Mouse (Mus musculus) limb, embryonic 15.5 days (tissue): ENCODE data around the gene Klhl32. TPM values are rescaled to one million over a fixed set of nuclear protein-coding genes. Genes with fewer than 3 reads are reported as not detected.
A peak's percentile ranks its signal among the peaks of the same experiment; 100 is the strongest.
"Not testable (repeated sequence)": the region's sequence is repeated elsewhere in the genome, so short reads cannot be mapped to it uniquely, and the experiment has no call there.

Experiments used
- ATAC-seq: fragments of 200-750 bp; cut with Nextera tagmentation; 2 replicates; pipeline ENCODE4 v1.8.0; 2017; ENCODE audit warnings: low read depth, moderate TSS enrichment; ENCODE audit not compliant: insufficient number of reproducible peaks, low FRiP score, low TSS enrichment
- H3K27ac ChIP-seq: fragments of 300-500 bp; sonication (generic); 2 replicates; pipeline ENCODE4 v1.5.1; 2015; ENCODE audit warnings: moderate library complexity, mild to moderate bottlenecking, inconsistent platforms
- H3K27me3 ChIP-seq: fragments of 300-500 bp; sonication (generic); 2 replicates; pipeline ENCODE4 v1.6.1; 2015; ENCODE audit warnings: inconsistent platforms
- H3K36me3 ChIP-seq: fragments of 300-500 bp; sonication (generic); 2 replicates; pipeline ENCODE4 v1.6.1; 2015; ENCODE audit warnings: inconsistent platforms
- H3K4me1 ChIP-seq: fragments of 300-500 bp; sonication (generic); 2 replicates; pipeline ENCODE4 v1.6.1; 2015; ENCODE audit warnings: inconsistent platforms
- H3K4me2 ChIP-seq: fragments of 300-500 bp; sonication (generic); 2 replicates; pipeline ENCODE4 v1.6.1; 2015; ENCODE audit warnings: mild to moderate bottlenecking, inconsistent platforms
- H3K4me3 ChIP-seq: fragments of 300-500 bp; sonication (generic); 2 replicates; pipeline ENCODE4 v1.5.1; 2015; ENCODE audit warnings: mild to moderate bottlenecking, inconsistent platforms
- H3K9ac ChIP-seq: fragments of 300-500 bp; sonication (generic); 2 replicates; pipeline ENCODE4 v1.6.1; 2015; ENCODE audit warnings: inconsistent platforms
- H3K9me3 ChIP-seq: fragments of 300-500 bp; sonication (generic); 2 replicates; pipeline ENCODE4 v1.6.1; 2016; ENCODE audit warnings: inconsistent platforms
- WGBS: fragments of 180-500 bp; shearing (Covaris S2); methylation state at CpG from one replicate; pipeline ENCODE4 v1.1.7; 2015; 5-methylcytosine and 5-hydroxymethylcytosine counted together
- polyA plus RNA-seq: library from polyadenylated mRNA; unstranded; fragments of >200 nt; fragmentation: Nextera tagmentation; extraction: Ambion mirVana; gene quantifications from 2 replicates; pipeline ENCODE4 v1.2.1, GENCODE M21; 2015

Gene Klhl32
- 3.8 and 3.9 TPM in 2 replicates for polyA plus RNA-seq

GRCm38 (mm10) chr4:24850401-24851325, at the start of gene Klhl32:
TSS of gene Klhl32 (minus strand) at chr4:24851124.
- Histone ChIP-seq H3K36me3 (no peaks in the 10 kb centered on the region), H3K4me3 (peak within 1 kb of the TSS; percentile 71), H3K9me3 (no peaks in the 10 kb centered on the region), H3K27me3 (no peaks in the 10 kb centered on the region), H3K4me2 (peak within 1 kb of the TSS; percentile 93), H3K4me1 (0 out of 2 replicates have a peak, but pooled peaks cover 10% of the 10 kb centered on the region), H3K9ac (peak within 1 kb of the TSS; percentile 53), H3K27ac (peak within 1 kb of the TSS; percentile 17; the same call in 1 of the 2 replicates)
- WGBS: under 1% methylated on average over 51 of the region's 63 CpGs
- peak; percentile 78 for ATAC-seq

- 6% methylated on average over 4 of the region's 4 CpGs for WGBS
- no peak overlapping the region for H3K9ac ChIP-seq
- H3K27ac ChIP-seq: no peak overlapping the region
- H3K27me3 ChIP-seq: no peaks in the 10 kb centered on the region
- H3K4me1 ChIP-seq: peaks cover 10% of the 10 kb centered on the region
- ATAC-seq: no peak
- H3K9me3 ChIP-seq: no peaks in the 10 kb centered on the region
- H3K36me3 ChIP-seq: peaks cover 19% of the 10 kb centered on the region; the same call in 1 of the 2 replicates
- peak overlapping the region; percentile 76 for H3K4me2 ChIP-seq
- peak overlapping the region; percentile 87 for H3K4me3 ChIP-seq
These were observed 48.2 kb upstream of the Klhl32 start for GRCm38 (mm10) chr4:24899146-24899545.

- Histone ChIP-seq H3K36me3 (peaks cover 19% of the 10 kb centered on the region; the same call in 1 of the 2 replicates), H3K9ac (peak overlapping the region; percentile 23; the same call in 1 of the 2 replicates), H3K4me2 (peak overlapping the region; percentile 76), H3K27ac (no peak overlapping the region), H3K27me3 (no peaks in the 10 kb centered on the region), H3K4me3 (peak overlapping the region; percentile 87), H3K9me3 (no peaks in the 10 kb centered on the region), H3K4me1 (peaks cover 10% of the 10 kb centered on the region)
- WGBS: 12% methylated on average over 8 of the region's 8 CpGs
- no peak for ATAC-seq
These were observed 47.7 kb upstream of the Klhl32 start for GRCm38 (mm10) chr4:24898636-24899035.

- Histone ChIP-seq H3K4me3 (peak within 1 kb of the TSS; percentile 87), H3K4me2 (peak within 1 kb of the TSS; percentile 76), H3K9ac (peak within 1 kb of the TSS; percentile 71), H3K9me3 (no peaks in the 10 kb centered on the region), H3K27me3 (no peaks in the 10 kb centered on the region), H3K27ac (peak within 1 kb of the TSS; percentile 35), H3K36me3 (peaks cover 13% of the 10 kb centered on the region; the same call in 1 of the 2 replicates), H3K4me1 (peaks cover 10% of the 10 kb centered on the region)
- ATAC-seq: peak; percentile 97
- under 1% methylated on average over 58 of the region's 58 CpGs for WGBS
These were observed 47.1 kb upstream of the Klhl32 start, which contains the start of gene Ndufaf4 for GRCm38 (mm10) chr4:24897851-24898515. TSS of gene Ndufaf4 (plus strand) at chr4:24898083.

- peak overlapping the region; percentile 76 for H3K4me2 ChIP-seq
- H3K4me1 ChIP-seq: peaks cover 10% of the 10 kb centered on the region
- no peaks in the 10 kb centered on the region for H3K9me3 ChIP-seq
- peak overlapping the region; percentile 87 for H3K4me3 ChIP-seq
- H3K9ac ChIP-seq: no peak overlapping the region
- H3K27me3 ChIP-seq: no peaks in the 10 kb centered on the region
- H3K36me3 ChIP-seq: peaks cover 9% of the 10 kb centered on the region; the same call in 1 of the 2 replicates
- no peak for ATAC-seq
- WGBS: 17% methylated on average over 7 of the region's 7 CpGs
- H3K27ac ChIP-seq: no peak overlapping the region
These were observed 46.4 kb upstream of the Klhl32 start for GRCm38 (mm10) chr4:24897351-24897750.

- Histone ChIP-seq H3K27ac (no peak overlapping the region), H3K9ac (no peak overlapping the region), H3K4me1 (peaks cover 10% of the 10 kb centered on the region), H3K4me2 (peak overlapping the region; percentile 76), H3K36me3 (peaks cover 6% of the 10 kb centered on the region; the same call in 1 of the 2 replicates), H3K4me3 (no peak overlapping the region), H3K9me3 (no peaks in the 10 kb centered on the region), H3K27me3 (no peaks in the 10 kb centered on the region)
- no peak for ATAC-seq
- 2% methylated on average over 1 of the region's 1 CpGs for WGBS
These were observed 45.9 kb upstream of the Klhl32 start for GRCm38 (mm10) chr4:24896829-24897228.

GRCm38 (mm10) chr4:24894625-24895024, 43.7 kb upstream of the Klhl32 start:
- no peaks in the 10 kb centered on the region; the same call in 1 of the 2 replicates for H3K9me3 ChIP-seq
- no peak overlapping the region for H3K27ac ChIP-seq
- no peak for ATAC-seq
- WGBS: 75% methylated on average over 4 of the region's 4 CpGs
- no peak overlapping the region for H3K9ac ChIP-seq
- peaks cover 10% of the 10 kb centered on the region for H3K4me1 ChIP-seq
- no peak overlapping the region for H3K4me3 ChIP-seq
- no peak overlapping the region for H3K4me2 ChIP-seq
- no peaks in the 10 kb centered on the region for H3K27me3 ChIP-seq
- H3K36me3 ChIP-seq: no peaks in the 10 kb centered on the region

GRCm38 (mm10) chr4:24892293-24892692, 41.4 kb upstream of the Klhl32 start:
- 69% methylated on average over 2 of the region's 2 CpGs for WGBS
- not testable (repeated sequence) for H3K36me3 ChIP-seq, H3K27ac ChIP-seq, H3K27me3 ChIP-seq, H3K9me3 ChIP-seq, H3K4me1 ChIP-seq, H3K4me3 ChIP-seq, H3K9ac ChIP-seq, ATAC-seq, H3K4me2 ChIP-seq

- not testable (repeated sequence) for H3K4me2 ChIP-seq, H3K4me3 ChIP-seq, H3K4me1 ChIP-seq, H3K27ac ChIP-seq, H3K9me3 ChIP-seq, ATAC-seq, H3K9ac ChIP-seq, H3K27me3 ChIP-seq, H3K36me3 ChIP-seq
- 47% methylated on average over 2 of the region's 2 CpGs for WGBS
These were observed 38.5 kb upstream of the Klhl32 start for GRCm38 (mm10) chr4:24889386-24889785.

GRCm38 (mm10) chr4:24869230-24869629, 18.3 kb upstream of the Klhl32 start:
- no peak for ATAC-seq
- no peaks in the 10 kb centered on the region for H3K36me3 ChIP-seq
- H3K4me2 ChIP-seq: no peak overlapping the region
- H3K9me3 ChIP-seq: no peaks in the 10 kb centered on the region
- H3K27me3 ChIP-seq: no peaks in the 10 kb centered on the region
- no peak overlapping the region for H3K4me3 ChIP-seq
- no peak overlapping the region for H3K9ac ChIP-seq
- H3K27ac ChIP-seq: no peak overlapping the region
- no peaks in the 10 kb centered on the region for H3K4me1 ChIP-seq
- WGBS: 48% methylated on average over 4 of the region's 4 CpGs

- Histone ChIP-seq H3K27ac (no peak overlapping the region), H3K4me1 (no peaks in the 10 kb centered on the region), H3K36me3 (no peaks in the 10 kb centered on the region), H3K9me3 (no peaks in the 10 kb centered on the region), H3K4me2 (no peak overlapping the region), H3K9ac (no peak overlapping the region), H3K27me3 (no peaks in the 10 kb centered on the region), H3K4me3 (no peak overlapping the region)
- no peak for ATAC-seq
- 30% methylated on average over 6 of the region's 6 CpGs for WGBS
These were observed 14.8 kb upstream of the Klhl32 start for GRCm38 (mm10) chr4:24865691-24866090.

- no peak for ATAC-seq
- Histone ChIP-seq H3K9me3 (no peaks in the 10 kb centered on the region), H3K27ac (no peak overlapping the region), H3K4me3 (no peak overlapping the region), H3K9ac (no peak overlapping the region), H3K4me1 (0 out of 2 replicates have a peak, but pooled peaks cover 10% of the 10 kb centered on the region), H3K27me3 (no peaks in the 10 kb centered on the region), H3K4me2 (no peak overlapping the region), H3K36me3 (no peaks in the 10 kb centered on the region)
- 82% methylated on average over 2 of the region's 2 CpGs for WGBS
These were observed 3.5 kb downstream of the Klhl32 start for GRCm38 (mm10) chr4:24847406-24847805.
